Mouse (Mus musculus): ENCODE measurements around the gene Rab4a. TPM values are rescaled to one million over a fixed set of nuclear protein-coding genes. Genes with fewer than 3 reads are reported as not detected.

Gene Rab4a
- polyA plus RNA-seq, 1 experiment from 2014 or later = 32.1 TPM

DNA sequence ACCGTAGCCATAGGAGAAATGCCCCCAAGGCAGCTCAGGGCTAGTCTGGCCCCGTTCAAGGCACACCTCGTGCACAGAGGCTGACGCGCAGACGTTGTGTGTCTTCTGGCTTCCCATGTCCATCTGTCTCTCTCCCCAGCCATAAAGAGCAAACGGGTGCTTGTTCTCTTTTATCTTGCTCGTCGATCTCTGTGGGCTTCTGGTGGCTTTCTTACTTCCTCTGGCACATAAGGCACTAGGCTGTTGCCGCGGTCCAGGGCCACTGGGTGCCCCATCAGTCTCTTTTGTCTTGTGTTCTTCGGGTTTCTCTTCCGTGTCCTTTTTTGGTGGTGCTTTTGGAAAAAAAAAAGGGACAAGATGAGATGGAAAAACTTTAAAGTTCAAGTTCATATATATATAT is 39.3 kb downstream of the Rab4a start:
- Histone ChIP-seq H3K27ac (ENCODE audit: low read length) (no peak overlapping the region), H3K4me2 (replicated peaks; ENCODE audit: low read depth, low read length) (no peak overlapping the region), H3K4me1 (ENCODE audit: insufficient read depth, low read depth, low read length) (no peaks in the 10 kb centered on the region), H3K4me3 (ENCODE audit: low read depth, low read length) (no peak overlapping the region), H3K9me3 (ENCODE audit: low read length) (no peaks in the 10 kb centered on the region), H3K27me3 (replicated peaks; ENCODE audit: insufficient read depth, low read length) (no peaks in the 10 kb centered on the region), H3K9ac (replicated peaks; ENCODE audit: low read depth) (no peak overlapping the region), H3K36me3 (ENCODE audit: insufficient read depth, low read length) (no peaks in the 10 kb centered on the region)
- WGBS = 78% methylated on average over 13 of the region's 13 CpGs
- no peak for ATAC-seq
- DNase-seq (ENCODE audit: low spot score) = no peak
- TF ChIP-seq EP300 (IDR thresholded peaks at IDR 0.05) (no peak), CTCF (IDR thresholded peaks at IDR 0.05) (no peak)

- no peak for TF ChIP-seq CTCF (IDR thresholded peaks at IDR 0.05)
- TF ChIP-seq EP300 (IDR thresholded peaks at IDR 0.05) = no peak
- Histone ChIP-seq H3K36me3 (ENCODE audit: insufficient read depth, low read length) (no peaks in the 10 kb centered on the region), H3K4me2 (replicated peaks; ENCODE audit: low read depth, low read length) (no peak overlapping the region), H3K9ac (replicated peaks; ENCODE audit: low read depth) (no peak overlapping the region), H3K4me1 (ENCODE audit: insufficient read depth, low read depth, low read length) (no peaks in the 10 kb centered on the region), H3K27ac (ENCODE audit: low read length) (no peak overlapping the region), H3K9me3 (ENCODE audit: low read length) (no peaks in the 10 kb centered on the region), H3K27me3 (replicated peaks; ENCODE audit: insufficient read depth, low read length) (no peaks in the 10 kb centered on the region), H3K4me3 (ENCODE audit: low read depth, low read length) (no peak overlapping the region)
- ATAC-seq = no peak
- DNase-seq (ENCODE audit: low spot score) = no peak
- 92% methylated on average over 10 of the region's 10 CpGs for WGBS
These were observed 40.2 kb downstream of the Rab4a start for GRCm38 (mm10) chr8:123845991-123846390.

DNA sequence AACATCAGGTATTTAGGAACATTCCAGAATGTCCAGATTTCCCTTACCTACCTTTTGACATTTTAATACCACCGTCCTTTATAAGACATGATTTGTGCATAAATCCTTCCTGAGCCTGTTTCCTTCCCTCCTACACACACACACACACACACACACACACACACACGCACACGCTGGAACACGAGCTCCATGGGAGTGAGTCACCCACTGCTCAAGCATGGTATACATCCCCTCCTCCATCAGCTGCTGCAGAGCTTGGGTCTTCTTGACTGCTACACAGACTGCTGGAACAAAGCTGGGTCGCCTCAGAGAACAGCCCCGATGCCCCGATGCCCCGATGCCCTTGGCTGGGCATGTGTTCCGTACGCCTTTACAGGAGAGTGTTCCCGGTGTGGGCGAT is 40.7 kb downstream of the Rab4a start:
- no peaks in the 10 kb centered on the region for H3K4me1 ChIP-seq (ENCODE audit: insufficient read depth, low read depth, low read length)
- H3K4me2 ChIP-seq (replicated peaks; ENCODE audit: low read depth, low read length) = no peak overlapping the region
- no peak for TF ChIP-seq EP300 (IDR thresholded peaks at IDR 0.05)
- no peak for TF ChIP-seq CTCF (IDR thresholded peaks at IDR 0.05)
- 79% methylated on average over 12 of the region's 12 CpGs for WGBS
- no peaks in the 10 kb centered on the region for H3K27me3 ChIP-seq (replicated peaks; ENCODE audit: insufficient read depth, low read length)
- no peak for ATAC-seq
- no peaks in the 10 kb centered on the region for H3K36me3 ChIP-seq (ENCODE audit: insufficient read depth, low read length)
- H3K9ac ChIP-seq (replicated peaks; ENCODE audit: low read depth) = no peak overlapping the region
- H3K9me3 ChIP-seq (ENCODE audit: low read length) = no peaks in the 10 kb centered on the region
- no peak for DNase-seq (ENCODE audit: low spot score)
- no peak overlapping the region for H3K4me3 ChIP-seq (ENCODE audit: low read depth, low read length)
- no peak overlapping the region for H3K27ac ChIP-seq (ENCODE audit: low read length)

GRCm38 (mm10) chr8:123847546-123847945 is 41.8 kb downstream of the Rab4a start:
- 53% methylated on average over 3 of the region's 3 CpGs for WGBS
- Histone ChIP-seq H3K36me3 (ENCODE audit: insufficient read depth, low read length) (no peaks in the 10 kb centered on the region), H3K4me3 (ENCODE audit: low read depth, low read length) (no peak overlapping the region), H3K4me2 (replicated peaks; ENCODE audit: low read depth, low read length) (no peak overlapping the region), H3K4me1 (ENCODE audit: insufficient read depth, low read depth, low read length) (no peaks in the 10 kb centered on the region), H3K27me3 (replicated peaks; ENCODE audit: insufficient read depth, low read length) (no peaks in the 10 kb centered on the region), H3K9ac (replicated peaks; ENCODE audit: low read depth) (no peak overlapping the region), H3K27ac (ENCODE audit: low read length) (no peak overlapping the region), H3K9me3 (ENCODE audit: low read length) (no peaks in the 10 kb centered on the region)
- DNase-seq (ENCODE audit: low spot score) (no peak), ATAC-seq (no peak)
- TF ChIP-seq CTCF (IDR thresholded peaks at IDR 0.05) (no peak), EP300 (IDR thresholded peaks at IDR 0.05) (no peak)

- H3K36me3 ChIP-seq (ENCODE audit: insufficient read depth, low read length) = no peaks in the 10 kb centered on the region
- no peak overlapping the region for H3K9ac ChIP-seq (replicated peaks; ENCODE audit: low read depth)
- H3K4me1 ChIP-seq (ENCODE audit: insufficient read depth, low read depth, low read length) = no peaks in the 10 kb centered on the region
- no peak overlapping the region for H3K27ac ChIP-seq (ENCODE audit: low read length)
- H3K4me2 ChIP-seq (replicated peaks; ENCODE audit: low read depth, low read length) = no peak overlapping the region
- DNase-seq (ENCODE audit: low spot score) = no peak
- no peak for ATAC-seq
- TF ChIP-seq EP300 (IDR thresholded peaks at IDR 0.05) (no peak), CTCF (IDR thresholded peaks at IDR 0.05) (no peak)
- no peaks in the 10 kb centered on the region for H3K27me3 ChIP-seq (replicated peaks; ENCODE audit: insufficient read depth, low read length)
- no peaks in the 10 kb centered on the region for H3K9me3 ChIP-seq (ENCODE audit: low read length)
- no peak overlapping the region for H3K4me3 ChIP-seq (ENCODE audit: low read depth, low read length)
- WGBS = 83% methylated on average over 4 of the region's 4 CpGs
These were observed 43.6 kb downstream of the Rab4a start for GRCm38 (mm10) chr8:123849352-123849751.

- Histone ChIP-seq H3K27me3 (replicated peaks; ENCODE audit: insufficient read depth, low read length) (no peaks in the 10 kb centered on the region), H3K9me3 (ENCODE audit: low read length) (no peaks in the 10 kb centered on the region), H3K4me2 (replicated peaks; ENCODE audit: low read depth, low read length) (no peak overlapping the region), H3K4me3 (ENCODE audit: low read depth, low read length) (no peak overlapping the region), H3K27ac (ENCODE audit: low read length) (no peak overlapping the region), H3K36me3 (ENCODE audit: insufficient read depth, low read length) (no peaks in the 10 kb centered on the region), H3K4me1 (ENCODE audit: insufficient read depth, low read depth, low read length) (no peaks in the 10 kb centered on the region), H3K9ac (replicated peaks; ENCODE audit: low read depth) (no peak overlapping the region)
- ATAC-seq (no peak), DNase-seq (ENCODE audit: low spot score) (no peak)
- WGBS = 69% methylated on average over 5 of the region's 5 CpGs
- TF ChIP-seq CTCF (IDR thresholded peaks at IDR 0.05) = no peak
- TF ChIP-seq EP300 (IDR thresholded peaks at IDR 0.05) = no peak
These were observed 45.8 kb downstream of the Rab4a start for GRCm38 (mm10) chr8:123851590-123851989.

DNA sequence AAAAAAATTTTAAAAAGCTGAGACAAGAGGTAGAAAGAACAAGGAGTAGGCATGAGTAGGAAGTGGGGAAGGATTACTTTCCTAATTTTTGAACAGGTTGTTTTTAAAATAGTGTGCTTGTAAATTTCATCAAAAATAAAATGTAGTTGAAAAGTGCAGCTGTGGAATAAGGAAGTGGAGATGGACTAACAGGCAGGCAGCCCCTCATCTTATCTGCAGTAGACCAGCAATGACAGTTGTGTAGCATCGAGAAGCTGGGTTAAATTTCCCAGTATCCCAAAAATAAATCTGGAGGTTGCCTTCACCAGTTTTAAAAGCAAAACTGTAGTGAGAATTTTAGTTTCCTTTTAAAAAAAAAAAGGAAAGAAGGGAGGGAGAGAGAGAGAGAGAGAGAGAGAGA is 48.5 kb downstream of the Rab4a start:
- Histone ChIP-seq H3K4me3 (ENCODE audit: low read depth, low read length) (no peak overlapping the region), H3K9me3 (ENCODE audit: low read length) (no peaks in the 10 kb centered on the region), H3K27ac (ENCODE audit: low read length) (no peak overlapping the region), H3K4me2 (replicated peaks; ENCODE audit: low read depth, low read length) (no peak overlapping the region), H3K4me1 (ENCODE audit: insufficient read depth, low read depth, low read length) (no peaks in the 10 kb centered on the region), H3K27me3 (replicated peaks; ENCODE audit: insufficient read depth, low read length) (no peaks in the 10 kb centered on the region), H3K9ac (replicated peaks; ENCODE audit: low read depth) (no peak overlapping the region), H3K36me3 (ENCODE audit: insufficient read depth, low read length) (no peaks in the 10 kb centered on the region)
- no peak for DNase-seq (ENCODE audit: low spot score)
- WGBS = 73% methylated on average over 1 of the region's 1 CpGs
- ATAC-seq = no peak
- TF ChIP-seq EP300 (IDR thresholded peaks at IDR 0.05) (no peak), CTCF (IDR thresholded peaks at IDR 0.05) (no peak)

Measured in lung, postnatal 0 days (tissue).